ENCODE assay signal across 9 mouse cellular contexts in the genomic region with DNA sequence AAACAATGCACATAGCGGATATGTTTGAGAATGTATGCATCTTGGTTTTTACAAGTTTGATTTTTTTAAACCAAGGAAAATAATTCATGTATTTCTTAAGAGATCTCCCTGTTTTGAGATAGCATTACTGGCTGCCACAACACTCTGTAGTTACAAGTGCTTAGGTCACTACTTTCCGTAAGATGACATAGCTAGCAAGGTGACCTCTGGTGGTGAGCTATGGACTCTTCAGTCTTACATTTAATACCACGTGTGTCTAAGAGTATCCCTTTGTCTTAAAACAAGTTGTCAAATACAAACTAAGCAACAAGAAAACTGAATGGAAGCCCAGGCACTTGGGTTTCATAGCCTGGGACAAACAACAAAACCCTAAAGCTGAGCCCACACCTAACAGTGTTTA. TPM values are rescaled to one million over a fixed set of nuclear protein-coding genes. Genes with fewer than 3 reads are reported as not detected.
DNase-seq lines count a peak whose midpoint lies in the region; ATAC-seq lines count a peak whose summit lies in the region.
"Had no signal": no experiment of that assay in that cellular context is flagged by ENCODE, and none has a peak within 500 bp of the region (broad histone marks: within the 10 kb centered on the region; RNA-seq: fewer than 3 reads in every experiment).

No protein-coding gene starts in this region.

- WGBS in liver, embryonic 11.5 days: 64% methylated on average over 3 of the region's 3 CpGs
- 67% methylated on average over 3 of the region's 3 CpGs for WGBS in liver, embryonic 12.5 days (ENCODE audit: insufficient replicate concordance)
- WGBS in hindbrain, embryonic 14.5 days: 52% methylated on average over 3 of the region's 3 CpGs

- no peaks in the 10 kb centered on the region for H3K27me3 ChIP-seq in liver, embryonic 11.5 days (replicated peaks; ENCODE audit: control insufficient read depth, insufficient read depth, low read length)
- H3K27me3 ChIP-seq in liver, embryonic 12.5 days (replicated peaks): no peaks in the 10 kb centered on the region
- no peaks in the 10 kb centered on the region for H3K27me3 ChIP-seq in hindbrain, embryonic 14.5 days (ENCODE audit: control insufficient read depth, insufficient read depth, low read length)
- H3K27me3 ChIP-seq: megakaryocyte, embryonic 14.5 days had no signal

- no peak overlapping the region for H3K4me3 ChIP-seq in liver, embryonic 11.5 days (ENCODE audit: low read depth, low read length)
- H3K4me3 ChIP-seq in liver, embryonic 12.5 days: no peak overlapping the region
- H3K4me3 ChIP-seq in hindbrain, embryonic 14.5 days (replicated peaks; ENCODE audit: low read length): no peak overlapping the region
- H3K4me3 ChIP-seq: megakaryocyte, embryonic 14.5 days had no signal

- no peak overlapping the region for H3K9ac ChIP-seq in liver, embryonic 11.5 days (ENCODE audit: low read depth, low read length)
- no peak overlapping the region for H3K9ac ChIP-seq in liver, embryonic 12.5 days
- H3K9ac ChIP-seq in hindbrain, embryonic 14.5 days: no peak overlapping the region

- peaks cover 35% of the 10 kb centered on the region for H3K36me3 ChIP-seq in liver, embryonic 11.5 days (ENCODE audit: control insufficient read depth, insufficient read depth, low read length)
- H3K36me3 ChIP-seq in liver, embryonic 12.5 days: peaks cover 92% of the 10 kb centered on the region
- peaks cover 82% of the 10 kb centered on the region for H3K36me3 ChIP-seq in hindbrain, embryonic 14.5 days (replicated peaks; ENCODE audit: control insufficient read depth, insufficient read depth)

- ATAC-seq in liver, embryonic 11.5 days (replicated peaks; ENCODE audit: low FRiP score): peak; percentile 67
- ATAC-seq in liver, embryonic 12.5 days: no peak
- peak; percentile 84; the same call in 1 of the 2 replicates for ATAC-seq in hindbrain, embryonic 14.5 days (ENCODE audit: low FRiP score)

- H3K4me1 ChIP-seq in liver, embryonic 11.5 days (replicated peaks; ENCODE audit: control insufficient read depth, insufficient read depth, low read length): no peaks in the 10 kb centered on the region
- no peaks in the 10 kb centered on the region for H3K4me1 ChIP-seq in liver, embryonic 12.5 days
- H3K4me1 ChIP-seq in hindbrain, embryonic 14.5 days (replicated peaks; ENCODE audit: control insufficient read depth, insufficient read depth, low read length): no peaks in the 10 kb centered on the region

- no peak overlapping the region for H3K4me2 ChIP-seq in liver, embryonic 11.5 days
- no peak overlapping the region for H3K4me2 ChIP-seq in liver, embryonic 12.5 days
- no peak overlapping the region for H3K4me2 ChIP-seq in hindbrain, embryonic 14.5 days (replicated peaks)

- DNase-seq in liver, embryonic 11.5 days (ENCODE audit: low spot score): no peak
- DNase-seq in embryo, embryonic 9.5 days (ENCODE audit: extremely low spot score): peak; percentile 22
- DNase-seq in hindbrain, embryonic 14.5 days (ENCODE audit: low spot score): peak; percentile 68
- peak; percentile 75 for DNase-seq in lung, postnatal 10 days
- no peak for DNase-seq in frontal cortex, postnatal 25 days (ENCODE audit: low spot score in 2 of 2)
- DNase-seq in spleen, postnatal 4 days (ENCODE audit: low spot score in 2 of 2): no peak
- no peak for DNase-seq in cerebellum, adult 9-11 months

- no peaks in the 10 kb centered on the region for H3K9me3 ChIP-seq in liver, embryonic 11.5 days (ENCODE audit: control insufficient read depth, low read length)
- H3K9me3 ChIP-seq in liver, embryonic 12.5 days (replicated peaks): no peaks in the 10 kb centered on the region
- H3K9me3 ChIP-seq in hindbrain, embryonic 14.5 days (ENCODE audit: control insufficient read depth, low read length): no peaks in the 10 kb centered on the region
- H3K9me3 ChIP-seq: megakaryocyte, embryonic 14.5 days had no signal

- H3K27ac ChIP-seq in liver, embryonic 11.5 days (ENCODE audit: low read depth, low read length): no peak overlapping the region
- H3K27ac ChIP-seq in liver, embryonic 12.5 days: no peak overlapping the region
- no peak overlapping the region for H3K27ac ChIP-seq in hindbrain, embryonic 14.5 days

RNA-seq across cellular contexts. Expression of a gene that starts 22.8 kb away (rescaled TPM):
- polyA plus RNA-seq in liver, embryonic 11.5 days (2014; fragmentation: Nextera tagmentation; extraction: Ambion mirVana): 22.3 and 28.1 TPM in 2 replicates
- polyA plus RNA-seq in liver, embryonic 12.5 days (2016; fragmentation: Nextera tagmentation; extraction: Ambion mirVana): 19.3 and 20.7 TPM in 2 replicates
- 24.7 and 27.5 TPM in 2 replicates for polyA plus RNA-seq in hindbrain, embryonic 14.5 days (2014; fragmentation: Nextera tagmentation; extraction: Ambion mirVana)

Comparison
In these comparisons a context has a peak if more than half of its experiments do, and no peak if none do; other contexts are left out.
1. DNase-seq: peak in embryo, embryonic 9.5 days (single experiment), hindbrain, embryonic 14.5 days (single experiment) and lung, postnatal 10 days (single experiment); none in liver, embryonic 11.5 days (single experiment), frontal cortex, postnatal 25 days (0 of 2), spleen, postnatal 4 days (0 of 2) and cerebellum, adult 9-11 months (single experiment).